Mouse (Mus musculus) MEL (cell line): ENCODE measurements around the gene Daam1. TPM values are rescaled to one million over a fixed set of nuclear protein-coding genes. Genes with fewer than 3 reads are reported as not detected.

Source experiments
- DNase-seq: peaks from one replicate; pipeline ENCODE4 v3.0.0; 2011; ENCODE audit warnings: low read depth, low spot score
- H3K27ac ChIP-seq: 2 replicates; pipeline ENCODE4 v1.5.1; 2012; ENCODE audit warnings: low read depth, mild to moderate bottlenecking, control low read depth, low read length, moderate library complexity; ENCODE audit not compliant: control insufficient read depth
- H3K27me3 ChIP-seq, 2 experiments: fragments of 150-350 bp in 1 of 2; sonication (generic) in 1 of 2; 2 replicates each; pipeline ENCODE4 v1.6.1; 2012; ENCODE audit warnings: low read length in 2 of 2, mild to moderate bottlenecking in 2 of 2, improper control_type of control experiment in 1 of 2, moderate library complexity in 1 of 2; ENCODE audit not compliant: insufficient read depth in 2 of 2, control insufficient read depth in 1 of 2
- H3K36me3 ChIP-seq, 2 experiments: 2 replicates each; pipeline ENCODE4 v1.6.1; 2012 to 2014; ENCODE audit warnings: low read length in 2 of 2, improper control_type of control experiment in 1 of 2, inconsistent platforms in 1 of 2, mild to moderate bottlenecking in 1 of 2; ENCODE audit not compliant: insufficient read depth in 2 of 2, control insufficient read depth in 1 of 2
- H3K4me1 ChIP-seq, 2 experiments: fragments of 150-350 bp in 1 of 2; sonication (generic) in 1 of 2; 2 replicates each; pipeline ENCODE4 v1.6.1; 2012; ENCODE audit warnings: low read length in 2 of 2, improper control_type of control experiment in 1 of 2, mild to moderate bottlenecking in 1 of 2; ENCODE audit not compliant: insufficient read depth in 2 of 2, control insufficient read depth in 1 of 2
- H3K4me3 ChIP-seq, 2 experiments: fragments of 150-350 bp in 1 of 2; sonication (generic) in 1 of 2; 2 replicates each; pipeline ENCODE4 v1.5.1; 2012; ENCODE audit warnings: low read depth in 2 of 2, low read length in 2 of 2, mild to moderate bottlenecking in 2 of 2, moderate library complexity in 2 of 2, control low read depth in 1 of 2, improper control_type of control experiment in 1 of 2; ENCODE audit not compliant: control insufficient read depth in 1 of 2, insufficient read depth in 1 of 2
- H3K79me2 ChIP-seq: 2 replicates; pipeline ENCODE4 v1.6.1; 2012; ENCODE audit warnings: mild to moderate bottlenecking, low read length, moderate library complexity; ENCODE audit not compliant: control insufficient read depth, poor library complexity, insufficient read depth
- H3K9ac ChIP-seq: 2 replicates; pipeline ENCODE4 v1.6.1; 2012; ENCODE audit warnings: low read depth, mild to moderate bottlenecking, control low read depth, low read length, moderate library complexity; ENCODE audit not compliant: control insufficient read depth, poor library complexity, severe bottlenecking
- H3K9me3 ChIP-seq: fragments of 150-350 bp; sonication (generic); replicated peaks from 2 replicates; pipeline ENCODE4 v1.6.1; 2012; ENCODE audit warnings: mild to moderate bottlenecking, low read length, improper control_type of control experiment, moderate library complexity; ENCODE audit not compliant: insufficient read depth
- CTCF ChIP-seq, 3 experiments: IDR thresholded peaks in 2 of 3; conservative IDR thresholded peaks in 1 of 3; 2 replicates each; pipeline ENCODE4 v1.5.1; 2011 to 2012; ENCODE audit warnings: low read length in 3 of 3, low read depth in 2 of 3, mild to moderate bottlenecking in 2 of 3, improper control_type of control experiment in 1 of 3, inconsistent platforms in 1 of 3, mixed read lengths in 1 of 3, moderate library complexity in 1 of 3; ENCODE audit not compliant: control insufficient read depth in 1 of 3, insufficient read depth in 1 of 3, poor library complexity in 1 of 3, severe bottlenecking in 1 of 3
- E2F4 ChIP-seq: IDR thresholded peaks from 2 replicates; pipeline ENCODE4 v1.6.1; 2011; ENCODE audit warnings: low read depth, low read length, improper control_type of control experiment, borderline replicate concordance
- ELF1 ChIP-seq: IDR thresholded peaks from 2 replicates; pipeline ENCODE4 v1.6.1; 2014; ENCODE audit warnings: low read depth, mild to moderate bottlenecking, inconsistent platforms, low read length, improper control_type of control experiment, moderate library complexity
- EP300 ChIP-seq, 2 experiments: IDR thresholded peaks; 2 replicates each; pipeline ENCODE4 v1.6.1; 2011; ENCODE audit warnings: improper control_type of control experiment in 2 of 2, low read length in 2 of 2, low read depth in 1 of 2, mild to moderate bottlenecking in 1 of 2
- GABPA ChIP-seq: IDR thresholded peaks from 2 replicates; pipeline ENCODE4 v1.6.1; 2012; ENCODE audit warnings: low read depth, mild to moderate bottlenecking, inconsistent platforms, low read length, improper control_type of control experiment, moderate library complexity
- HCFC1 ChIP-seq: IDR thresholded peaks from 2 replicates; pipeline ENCODE4 v1.6.1; 2012; ENCODE audit warnings: low read depth, mild to moderate bottlenecking, inconsistent platforms, low read length, improper control_type of control experiment, moderate library complexity
- JUND ChIP-seq: IDR thresholded peaks from 2 replicates; pipeline ENCODE4 v1.6.1; 2011; ENCODE audit warnings: low read depth, mild to moderate bottlenecking, improper control_type of control experiment, low read length
- KAT2A ChIP-seq: conservative IDR thresholded peaks from 2 replicates; pipeline ENCODE4 v1.6.1; 2012; ENCODE audit warnings: low read depth, low read length, improper control_type of control experiment, inconsistent platforms
- MAZ ChIP-seq: IDR thresholded peaks from 2 replicates; pipeline ENCODE4 v1.6.1; 2012; ENCODE audit warnings: low read depth, mild to moderate bottlenecking, inconsistent platforms, low read length, improper control_type of control experiment
- MEF2A ChIP-seq: IDR thresholded peaks from 2 replicates; pipeline ENCODE4 v1.6.1; 2014; ENCODE audit warnings: low read depth, mild to moderate bottlenecking, inconsistent platforms, low read length, improper control_type of control experiment; ENCODE audit not compliant: poor library complexity, insufficient replicate concordance, severe bottlenecking; ENCODE audit errors: extremely low read depth
- MXI1 ChIP-seq: IDR thresholded peaks from 2 replicates; pipeline ENCODE4 v1.6.1; 2011; ENCODE audit warnings: mild to moderate bottlenecking, low read depth, low read length, improper control_type of control experiment
- POLR2A ChIP-seq, 2 experiments: IDR thresholded peaks; 2 replicates each; pipeline ENCODE4 v1.6.1; 2011 to 2012; ENCODE audit warnings: low read length in 2 of 2, mild to moderate bottlenecking in 2 of 2, control low read depth in 1 of 2, improper control_type of control experiment in 1 of 2, low read depth in 1 of 2, moderate library complexity in 1 of 2; ENCODE audit not compliant: control insufficient read depth in 1 of 2, insufficient read depth in 1 of 2, poor library complexity in 1 of 2
- POLR2AphosphoS2 ChIP-seq: IDR thresholded peaks from 2 replicates; pipeline ENCODE4 v1.6.1; 2011; ENCODE audit warnings: low read length, improper control_type of control experiment
- POLR2AphosphoS5 ChIP-seq: IDR thresholded peaks from 2 replicates; pipeline ENCODE4 v1.6.1; 2012; ENCODE audit warnings: low read depth, borderline replicate concordance, mild to moderate bottlenecking, inconsistent platforms, low read length, moderate library complexity, mixed read lengths
- RAD21 ChIP-seq: IDR thresholded peaks from 2 replicates; pipeline ENCODE4 v1.6.1; 2011; ENCODE audit warnings: mild to moderate bottlenecking, low read depth, low read length, improper control_type of control experiment
- SMC3 ChIP-seq: IDR thresholded peaks from 2 replicates; pipeline ENCODE4 v1.6.1; 2011; ENCODE audit warnings: low read depth, low read length, improper control_type of control experiment
- TAL1 ChIP-seq: IDR thresholded peaks from 2 replicates; pipeline ENCODE4 v1.6.1; 2012; ENCODE audit warnings: mild to moderate bottlenecking, inconsistent platforms, low read length, moderate library complexity, mixed read lengths
- TBP ChIP-seq: IDR thresholded peaks from 2 replicates; pipeline ENCODE4 v1.8.0; 2011; ENCODE audit warnings: low read depth, low read length, improper control_type of control experiment
- TCF12 ChIP-seq: IDR thresholded peaks from 2 replicates; pipeline ENCODE4 v1.6.1; 2014; ENCODE audit warnings: low read depth, mild to moderate bottlenecking, inconsistent platforms, low read length, improper control_type of control experiment, moderate library complexity
- UBTF ChIP-seq: IDR thresholded peaks from 2 replicates; pipeline ENCODE4 v1.6.1; 2012; ENCODE audit warnings: low read depth, mild to moderate bottlenecking, inconsistent platforms, low read length, improper control_type of control experiment, moderate library complexity, borderline replicate concordance; ENCODE audit not compliant: insufficient read depth
- USF1 ChIP-seq: IDR thresholded peaks from 2 replicates; pipeline ENCODE4 v1.6.1; 2014; ENCODE audit warnings: low read depth, mild to moderate bottlenecking, inconsistent platforms, low read length, improper control_type of control experiment, moderate library complexity
- USF2 ChIP-seq, 2 experiments: IDR thresholded peaks; 2 replicates each; pipeline ENCODE4 v1.6.1; 2011 to 2012; ENCODE audit warnings: improper control_type of control experiment in 2 of 2, low read length in 2 of 2, borderline replicate concordance in 1 of 2, inconsistent platforms in 1 of 2, low read depth in 1 of 2, mild to moderate bottlenecking in 1 of 2; ENCODE audit not compliant: insufficient read depth in 1 of 2
- ZNF384 ChIP-seq: IDR thresholded peaks from 2 replicates; pipeline ENCODE4 v1.6.1; 2012; ENCODE audit warnings: low read depth, mild to moderate bottlenecking, inconsistent platforms, low read length, improper control_type of control experiment
- polyA plus RNA-seq, 2 experiments: library from polyadenylated mRNA; stranded (reverse) in 1 of 2; unstranded in 1 of 2; fragments of >175 nt in 1 of 2; fragments of >200 nt in 1 of 2; gene quantifications; 2 replicates each; pipeline versions ENCODE4 v1.2.1 to v1.2.4; 2012; ENCODE audit warnings: low replicate concordance in 2 of 2, low read depth in 1 of 2; ENCODE audit not compliant: insufficient read length in 2 of 2, insufficient read depth in 1 of 2, missing spikeins in 1 of 2
- total RNA-seq: library from RNA; depleted of rRNA; stranded (reverse); fragments of 300-350 nt; gene quantifications from 2 replicates; pipeline ENCODE4 v1.2.3, GENCODE M21; 2012

Daam1 gene
- total and polyA plus RNA-seq, 3 experiments, result 9.2 to 12.0 TPM; not detected in 1

- H3K27ac ChIP-seq, result no peak overlapping the region
- H3K4me3 ChIP-seq, result no peak overlapping the region
- no peaks in the 10 kb centered on the region for H3K36me3 ChIP-seq
- H3K79me2 ChIP-seq, result no peaks in the 10 kb centered on the region
- no peak for DNase-seq
- no peak for TF ChIP-seq MEF2A
- no peak for TF ChIP-seq MAZ
- TF ChIP-seq ELF1, result no peak
- TF ChIP-seq TCF12, result no peak
- TF ChIP-seq MXI1, result no peak
- no peak for TF ChIP-seq ZNF384
- TF ChIP-seq POLR2A (IDR thresholded peaks at IDR 0.05; ENCODE audit: control insufficient read depth in 1 of 2, insufficient read depth in 1 of 2, low read depth in 1 of 2, low read length in 2 of 2, poor library complexity in 1 of 2), result no peak
- no peak for TF ChIP-seq KAT2A
- no peak for TF ChIP-seq CTCF (IDR thresholded peaks at IDR 0.05 in 2 of 3, conservative IDR thresholded peaks at IDR 0.05 in 1 of 3; ENCODE audit: control insufficient read depth in 1 of 3, insufficient read depth in 1 of 3, low read depth in 2 of 3, low read length in 3 of 3, poor library complexity in 1 of 3, severe bottlenecking in 1 of 3)
- no peak for TF ChIP-seq HCFC1
- no peak for TF ChIP-seq E2F4
- no peak for TF ChIP-seq POLR2AphosphoS5
- TF ChIP-seq EP300 (IDR thresholded peaks at IDR 0.05; ENCODE audit: low read depth in 1 of 2, low read length in 2 of 2), result no peak
- TF ChIP-seq SMC3, result no peak
- TF ChIP-seq TBP, result no peak
- H3K9ac ChIP-seq, result no peak overlapping the region
- H3K4me1 ChIP-seq, result no peaks in the 10 kb centered on the region
- H3K9me3 ChIP-seq, result no peaks in the 10 kb centered on the region
- no peaks in the 10 kb centered on the region for H3K27me3 ChIP-seq
Observed at GRCm38 (mm10) chr12:72012126-72012525, 181.2 kb downstream of the Daam1 start.

- DNase-seq, result no peak
- no peaks in the 10 kb centered on the region for H3K4me1 ChIP-seq
- H3K9me3 ChIP-seq, result no peaks in the 10 kb centered on the region
- no peaks in the 10 kb centered on the region for H3K27me3 ChIP-seq
- no peak overlapping the region for H3K4me3 ChIP-seq
- no peaks in the 10 kb centered on the region for H3K36me3 ChIP-seq
- TF ChIP-seq USF1 (no peak), TAL1 (no peak), HCFC1 (no peak), POLR2AphosphoS2 (no peak), RAD21 (no peak), GABPA (no peak), JUND (no peak), TCF12 (no peak), USF2 (IDR thresholded peaks at IDR 0.05; ENCODE audit: borderline replicate concordance in 1 of 2, insufficient read depth in 1 of 2, low read depth in 1 of 2, low read length in 2 of 2) (no peak), KAT2A (no peak), SMC3 (no peak), E2F4 (no peak), UBTF (no peak)
- no peak overlapping the region for H3K27ac ChIP-seq
- H3K79me2 ChIP-seq, result no peaks in the 10 kb centered on the region
- H3K9ac ChIP-seq, result no peak overlapping the region
Observed at GRCm38 (mm10) chr12:72013711-72014354, 183.0 kb downstream of the Daam1 start.
